Mouse (Mus musculus) layer of hippocampus, postnatal 10 days (tissue): ENCODE data around the gene Nup210l. TPM values are rescaled to one million over a fixed set of nuclear protein-coding genes. Genes with fewer than 3 reads are reported as not detected.
A peak's percentile ranks its signal among the peaks of the same experiment; 100 is the strongest.
"Not testable (repeated sequence)": the region's sequence is repeated elsewhere in the genome, so short reads cannot be mapped to it uniquely, and the experiment has no call there.

Source experiments
- DNase-seq, 2 experiments: peaks; one replicate each; pipeline ENCODE4 v3.0.0; 2021; ENCODE audit warnings: low spot score in 2 of 2
- total RNA-seq, 2 experiments: library from RNA; stranded (reverse); gene quantifications; 2 replicates each; pipeline ENCODE4 v1.2.3; 2021

Nup210l gene
- total RNA-seq, 2 experiments from 2014 or later: 0.36 to 0.50 TPM

- DNase-seq: no peak
Measured at GRCm38 (mm10) chr3:90221123-90221522, 117.2 kb downstream of the Nup210l start.

GRCm38 (mm10) chr3:90222455-90222854 is 118.5 kb downstream of the Nup210l start:
- DNase-seq: no peak

GRCm38 (mm10) chr3:90222941-90223340 is 119.0 kb downstream of the Nup210l start:
- DNase-seq: no peak

GRCm38 (mm10) chr3:90224331-90224730 is 120.4 kb downstream of the Nup210l start:
- DNase-seq: no peak

- DNase-seq: no peak
Measured at GRCm38 (mm10) chr3:90231075-90231474, 127.1 kb downstream of the Nup210l start.

GRCm38 (mm10) chr3:90231507-90232333 is 127.8 kb downstream of the Nup210l start, which contains the start of gene Jtb:
TSS of gene Jtb (plus strand) at chr3:90231597.
- peak; percentile 92 to 94 for DNase-seq

GRCm38 (mm10) chr3:90241251-90241650 is 137.3 kb downstream of the Nup210l start:
- no peak for DNase-seq

GRCm38 (mm10) chr3:90241669-90242358 is 137.9 kb downstream of the Nup210l start:
- DNase-seq: no peak

- DNase-seq: no peak
Measured at GRCm38 (mm10) chr3:90242984-90243775, 139.2 kb downstream of the Nup210l start, which contains the start of gene Creb3l4. TSS of gene Creb3l4 (minus strand) at chr3:90243512.

- DNase-seq: no peak
Measured at GRCm38 (mm10) chr3:90245406-90245805, 141.5 kb downstream of the Nup210l start.

GRCm38 (mm10) chr3:90247630-90247959 is 143.7 kb downstream of the Nup210l start:
- DNase-seq: no peak

- DNase-seq: peak; percentile 91 to 92
Measured at GRCm38 (mm10) chr3:90247960-90248745, 144.2 kb downstream of the Nup210l start, which contains the start of gene Slc39a1. TSS of gene Slc39a1 (plus strand) at chr3:90248172.

- peak in 1 of 2 experiments; percentile 37 for DNase-seq
Measured at GRCm38 (mm10) chr3:90248746-90249100, 144.8 kb downstream of the Nup210l start.

GRCm38 (mm10) chr3:90250791-90251190 is 146.9 kb downstream of the Nup210l start:
- no peak for DNase-seq

GRCm38 (mm10) chr3:90251731-90252226 is 147.8 kb downstream of the Nup210l start:
- DNase-seq: not testable (repeated sequence)

- not testable (repeated sequence) for DNase-seq
Measured at GRCm38 (mm10) chr3:90252659-90253058, 148.7 kb downstream of the Nup210l start.

GRCm38 (mm10) chr3:90253174-90253573 is 149.2 kb downstream of the Nup210l start:
- not testable (repeated sequence) for DNase-seq

- peak; percentile 92 to 94 for DNase-seq
Measured at GRCm38 (mm10) chr3:90253653-90254418, 149.9 kb downstream of the Nup210l start, which contains the start of gene Crtc2. TSS of gene Crtc2 (plus strand) at chr3:90254163.

- DNase-seq: no peak
Measured at GRCm38 (mm10) chr3:90254419-90255193, 150.7 kb downstream of the Nup210l start.
